Mouse (Mus musculus): Measurements from ENCODE around the gene Ttbk1.

Ttbk1 gene

DNA sequence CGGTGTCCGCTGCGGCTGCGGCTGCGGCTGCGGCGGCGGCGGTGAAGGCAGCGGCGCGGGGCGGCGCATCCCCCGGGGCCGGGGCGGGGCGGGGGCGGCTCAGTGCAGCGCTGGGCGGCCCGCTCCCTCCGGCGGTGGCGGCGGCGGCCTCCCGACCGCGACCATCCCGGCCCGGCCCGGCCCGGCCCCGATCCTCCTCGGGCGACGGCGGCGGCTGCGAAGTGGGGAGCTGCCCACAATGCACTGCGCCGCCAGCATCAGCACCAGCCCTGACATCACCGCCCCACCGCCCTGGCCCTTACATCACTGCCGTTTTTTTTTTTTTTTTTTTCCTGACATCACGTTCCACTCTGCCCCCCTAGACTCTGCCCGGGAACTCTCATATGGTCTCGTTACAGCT, at the start of gene Ttbk1:
TSS of gene Ttbk1 (minus strand) at position 245 of the 400 bp plus-strand sequence.
- DNase-seq (ENCODE audit: low read depth, low spot score): peak; percentile 47
- Histone ChIP-seq H3K27me3 (ENCODE audit: control insufficient read depth, insufficient read depth, low read length, poor library complexity, severe bottlenecking) (no peaks in the 10 kb centered on the region; the same call in 1 of the 2 replicates), H3K36me3 (ENCODE audit: control insufficient read depth, insufficient read depth, low read length, poor library complexity, severe bottlenecking) (no peaks in the 10 kb centered on the region)

- Histone ChIP-seq H3K36me3 (ENCODE audit: control insufficient read depth, insufficient read depth, low read length, poor library complexity, severe bottlenecking) (no peaks in the 10 kb centered on the region), H3K27me3 (ENCODE audit: control insufficient read depth, insufficient read depth, low read length, poor library complexity, severe bottlenecking) (no peaks in the 10 kb centered on the region)
- peak; percentile 74 for DNase-seq (ENCODE audit: low read depth, low spot score)
Measured at GRCm38 (mm10) chr17:46525579-46526307, 38.3 kb upstream of the Ttbk1 start.

DNA sequence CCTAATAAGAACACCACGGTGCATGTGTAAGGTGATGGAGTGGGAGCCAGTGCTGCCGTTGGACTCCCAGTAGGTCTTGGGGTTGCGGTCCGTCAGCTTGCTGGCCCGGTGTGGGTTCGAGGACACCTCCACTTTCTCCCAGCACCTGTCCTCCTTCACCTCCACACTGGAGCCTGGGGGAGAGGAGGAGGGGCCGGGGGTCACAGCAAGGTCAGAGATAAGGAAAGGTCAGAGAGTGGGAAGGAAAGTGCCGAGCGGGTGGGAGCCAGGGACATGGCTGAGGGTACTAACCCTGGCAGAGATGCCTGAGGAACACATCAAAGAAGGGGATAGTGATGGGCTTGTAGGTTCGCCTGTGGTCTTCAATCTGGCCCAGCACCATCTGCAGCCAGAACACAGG, 37.6 kb upstream of the Ttbk1 start:
- no peak for DNase-seq (ENCODE audit: low read depth, low spot score)
- H3K27me3 ChIP-seq (ENCODE audit: control insufficient read depth, insufficient read depth, low read length, poor library complexity, severe bottlenecking): no peaks in the 10 kb centered on the region
- no peaks in the 10 kb centered on the region for H3K36me3 ChIP-seq (ENCODE audit: control insufficient read depth, insufficient read depth, low read length, poor library complexity, severe bottlenecking)

- no peaks in the 10 kb centered on the region for H3K36me3 ChIP-seq (ENCODE audit: control insufficient read depth, insufficient read depth, low read length, poor library complexity, severe bottlenecking)
- no peaks in the 10 kb centered on the region for H3K27me3 ChIP-seq (ENCODE audit: control insufficient read depth, insufficient read depth, low read length, poor library complexity, severe bottlenecking)
- DNase-seq (ENCODE audit: low read depth, low spot score): no peak
Measured at GRCm38 (mm10) chr17:46521963-46522668, 34.6 kb upstream of the Ttbk1 start.

- DNase-seq (ENCODE audit: low read depth, low spot score): no peak
- no peaks in the 10 kb centered on the region for H3K36me3 ChIP-seq (ENCODE audit: control insufficient read depth, insufficient read depth, low read length, poor library complexity, severe bottlenecking)
Measured at GRCm38 (mm10) chr17:46521174-46521573, 33.7 kb upstream of the Ttbk1 start.

DNA sequence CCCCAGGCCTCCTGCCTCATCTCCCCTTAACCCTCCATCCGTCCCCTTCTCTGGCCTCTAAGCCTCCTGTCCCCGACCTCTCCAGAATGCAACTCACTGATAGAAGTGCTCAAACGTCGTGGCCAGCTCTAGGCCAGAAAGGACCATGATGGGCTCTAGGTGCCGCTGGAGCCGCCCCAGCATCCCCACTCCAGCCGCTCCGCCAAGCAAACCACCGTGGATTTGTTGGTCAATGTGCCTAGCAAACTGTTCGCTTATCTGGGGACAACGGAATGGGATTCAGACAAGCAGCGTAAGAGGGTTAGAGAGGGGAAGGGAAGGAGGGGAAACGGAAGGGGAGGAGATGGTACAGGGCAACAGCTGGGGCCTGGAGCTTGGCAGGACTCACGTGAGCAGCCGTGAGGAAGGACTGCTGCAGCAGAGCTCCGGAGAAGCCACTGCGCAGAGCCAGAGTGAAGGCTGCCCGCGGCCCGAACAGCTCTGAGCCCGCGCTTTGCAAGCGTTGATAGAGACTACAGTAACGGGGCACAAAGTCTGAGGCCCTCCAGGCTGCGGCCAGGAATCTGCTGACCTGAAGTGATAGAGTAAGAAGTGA, 33.0 kb upstream of the Ttbk1 start:
- Histone ChIP-seq H3K27me3 (ENCODE audit: control insufficient read depth, insufficient read depth, low read length, poor library complexity, severe bottlenecking) (no peaks in the 10 kb centered on the region), H3K36me3 (ENCODE audit: control insufficient read depth, insufficient read depth, low read length, poor library complexity, severe bottlenecking) (no peaks in the 10 kb centered on the region)
- DNase-seq (ENCODE audit: low read depth, low spot score): no peak

More at GRCm38 (mm10) chr17:46521174-46521573, 33.7 kb upstream of the Ttbk1 start:
- H3K27me3 ChIP-seq (ENCODE audit: control insufficient read depth, insufficient read depth, low read length, poor library complexity, severe bottlenecking): no peaks in the 10 kb centered on the region

DNA sequence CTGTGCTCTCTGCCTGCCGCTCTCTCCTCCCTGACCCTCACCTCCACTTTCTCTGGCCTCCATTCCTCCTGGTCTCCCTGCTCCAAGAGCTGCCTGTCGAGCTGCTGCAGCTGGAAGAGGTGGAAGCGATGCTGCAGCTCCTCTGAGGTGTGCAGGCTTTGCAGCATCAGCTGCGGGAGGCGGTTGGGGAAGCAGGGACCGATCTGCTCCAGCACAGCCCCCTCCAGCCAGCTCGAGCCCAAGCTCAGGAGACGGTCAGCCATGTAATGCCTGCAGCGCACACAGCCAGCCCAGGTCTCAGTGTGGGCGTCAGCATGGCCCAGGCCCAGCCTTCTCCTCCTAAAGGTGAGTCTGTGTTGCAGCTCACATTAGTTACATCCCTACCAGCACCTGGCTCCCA, 32.5 kb upstream of the Ttbk1 start:
- DNase-seq (ENCODE audit: low read depth, low spot score): no peak
- H3K36me3 ChIP-seq (ENCODE audit: control insufficient read depth, insufficient read depth, low read length, poor library complexity, severe bottlenecking): no peaks in the 10 kb centered on the region
- no peaks in the 10 kb centered on the region for H3K27me3 ChIP-seq (ENCODE audit: control insufficient read depth, insufficient read depth, low read length, poor library complexity, severe bottlenecking)

DNA sequence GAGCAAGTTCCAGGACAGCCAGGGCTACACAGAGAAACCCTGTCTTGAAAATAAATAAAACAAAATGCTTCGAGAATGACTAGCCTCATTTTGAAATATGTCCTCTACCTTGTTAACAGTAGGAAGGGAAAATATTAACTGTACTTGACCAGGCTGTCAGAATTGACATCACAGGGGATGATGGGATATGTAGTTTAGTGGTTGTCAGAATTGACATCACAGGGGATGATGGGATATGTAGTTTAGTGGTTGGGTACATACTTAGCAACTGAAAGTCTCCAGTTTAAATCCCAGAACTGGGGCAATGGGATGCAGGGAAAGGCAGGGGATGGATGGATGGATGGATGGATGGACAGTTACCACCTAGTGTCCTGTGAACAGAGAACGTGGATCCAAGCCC, 25.9 kb upstream of the Ttbk1 start:
- no peaks in the 10 kb centered on the region for H3K36me3 ChIP-seq (ENCODE audit: control insufficient read depth, insufficient read depth, low read length, poor library complexity, severe bottlenecking)
- H3K27me3 ChIP-seq (ENCODE audit: control insufficient read depth, insufficient read depth, low read length, poor library complexity, severe bottlenecking): no peaks in the 10 kb centered on the region
- no peak for DNase-seq (ENCODE audit: low read depth, low spot score)

DNA sequence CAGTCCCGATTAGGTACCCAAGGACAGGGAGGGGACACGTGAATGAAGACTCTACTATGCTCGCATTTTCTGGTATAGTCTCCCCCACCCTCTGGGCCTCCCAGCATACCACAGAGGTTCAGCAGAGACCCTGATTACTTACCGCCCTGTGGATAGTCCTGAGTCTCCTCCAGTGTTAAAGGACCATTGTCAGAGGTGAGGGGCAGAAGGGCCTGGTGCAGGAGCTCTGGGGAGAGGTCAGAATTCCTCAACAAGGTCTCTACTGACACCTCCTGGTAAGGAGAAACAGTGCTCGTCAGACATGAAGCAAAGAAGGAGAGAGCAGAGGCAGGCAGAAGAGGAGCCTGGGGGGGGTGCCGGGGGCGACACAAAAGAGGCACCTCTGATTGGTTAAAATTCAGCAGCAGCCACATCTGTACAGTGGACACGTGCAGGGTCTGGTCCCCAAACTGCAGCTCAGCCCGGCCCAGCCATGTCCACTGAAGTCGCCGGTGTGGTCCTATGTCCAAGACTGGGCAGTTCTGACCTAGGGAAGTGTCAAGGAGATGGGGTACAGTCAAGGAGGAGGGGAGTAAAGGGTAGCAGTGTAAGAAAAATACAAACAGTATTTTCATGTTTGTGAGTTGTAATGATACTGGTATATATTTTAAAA, 23.7 kb upstream of the Ttbk1 start:
- H3K36me3 ChIP-seq (ENCODE audit: control insufficient read depth, insufficient read depth, low read length, poor library complexity, severe bottlenecking): no peaks in the 10 kb centered on the region
- peak; percentile 36 for DNase-seq (ENCODE audit: low read depth, low spot score)
- no peaks in the 10 kb centered on the region for H3K27me3 ChIP-seq (ENCODE audit: control insufficient read depth, insufficient read depth, low read length, poor library complexity, severe bottlenecking)

DNA sequence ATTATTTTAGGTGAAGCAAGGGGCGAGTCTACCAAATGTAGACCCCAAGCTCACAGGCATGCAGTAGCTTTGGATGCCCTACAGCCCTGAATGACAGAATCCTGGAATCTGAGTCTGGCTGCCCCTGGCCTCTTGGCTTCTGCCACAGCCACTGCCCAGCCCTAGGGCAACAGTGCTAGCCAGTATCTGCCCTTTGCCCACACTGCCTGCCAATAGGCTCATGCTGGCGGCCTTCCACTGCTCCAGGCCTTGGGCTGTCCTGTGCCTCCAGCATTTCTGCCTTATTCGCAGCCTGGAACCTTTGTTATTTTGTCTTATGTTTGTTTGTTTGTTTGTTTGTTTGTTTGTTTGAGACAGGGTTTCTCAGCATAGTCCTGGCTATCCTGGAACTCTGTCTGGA, 18.1 kb upstream of the Ttbk1 start:
- no peak for DNase-seq (ENCODE audit: low read depth, low spot score)
- Histone ChIP-seq H3K36me3 (ENCODE audit: control insufficient read depth, insufficient read depth, low read length, poor library complexity, severe bottlenecking) (no peaks in the 10 kb centered on the region), H3K27me3 (ENCODE audit: control insufficient read depth, insufficient read depth, low read length, poor library complexity, severe bottlenecking) (no peaks in the 10 kb centered on the region)

GRCm38 (mm10) chr17:46503847-46504638, 16.6 kb upstream of the Ttbk1 start:
- Histone ChIP-seq H3K27me3 (ENCODE audit: control insufficient read depth, insufficient read depth, low read length, poor library complexity, severe bottlenecking) (no peaks in the 10 kb centered on the region), H3K36me3 (ENCODE audit: control insufficient read depth, insufficient read depth, low read length, poor library complexity, severe bottlenecking) (no peaks in the 10 kb centered on the region)
- DNase-seq (ENCODE audit: low read depth, low spot score): no peak

DNA sequence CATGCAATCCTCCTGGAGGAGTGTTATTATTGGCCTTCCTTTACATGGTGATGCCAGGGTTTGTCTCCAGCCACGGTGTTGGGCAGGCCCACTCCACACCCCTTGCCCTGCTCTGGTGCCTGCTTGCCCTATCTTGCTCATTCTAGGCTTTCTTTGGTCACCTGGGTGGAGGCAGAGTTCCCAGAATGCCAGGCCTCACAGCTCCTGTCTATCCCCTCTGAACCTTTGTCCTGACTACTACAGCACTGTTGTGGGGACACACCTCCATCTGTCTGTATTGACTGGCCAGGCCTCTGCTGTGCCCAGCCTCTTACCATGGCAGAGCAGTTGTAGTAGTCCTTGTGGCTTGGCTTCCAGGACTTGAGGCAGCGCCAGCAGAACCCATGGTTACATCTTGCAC, 15.3 kb upstream of the Ttbk1 start:
- Histone ChIP-seq H3K36me3 (ENCODE audit: control insufficient read depth, insufficient read depth, low read length, poor library complexity, severe bottlenecking) (no peaks in the 10 kb centered on the region), H3K27me3 (ENCODE audit: control insufficient read depth, insufficient read depth, low read length, poor library complexity, severe bottlenecking) (no peaks in the 10 kb centered on the region)
- DNase-seq (ENCODE audit: low read depth, low spot score): no peak

GRCm38 (mm10) chr17:46497956-46498355, 10.5 kb upstream of the Ttbk1 start:
- Histone ChIP-seq H3K27me3 (ENCODE audit: control insufficient read depth, insufficient read depth, low read length, poor library complexity, severe bottlenecking) (no peaks in the 10 kb centered on the region), H3K36me3 (ENCODE audit: control insufficient read depth, insufficient read depth, low read length, poor library complexity, severe bottlenecking) (no peaks in the 10 kb centered on the region)
- no peak for DNase-seq (ENCODE audit: low read depth, low spot score)

- Histone ChIP-seq H3K27me3 (ENCODE audit: control insufficient read depth, insufficient read depth, low read length, poor library complexity, severe bottlenecking) (no peaks in the 10 kb centered on the region), H3K36me3 (ENCODE audit: control insufficient read depth, insufficient read depth, low read length, poor library complexity, severe bottlenecking) (no peaks in the 10 kb centered on the region)
- peak; percentile 28 for DNase-seq (ENCODE audit: low read depth, low spot score)
Measured at GRCm38 (mm10) chr17:46496623-46497434, 9.4 kb upstream of the Ttbk1 start, which contains the start of gene Dnph1. Gene Dnph1 (plus strand): TSS chr17:46496711.
